Mouse (Mus musculus) bone marrow macrophage, adult 2 months (primary cell): ENCODE data around the gene Aqp3. TPM values are rescaled to one million over a fixed set of nuclear protein-coding genes. Genes with fewer than 3 reads are reported as not detected.
"Not testable (repeated sequence)": the region's sequence is repeated elsewhere in the genome, so short reads cannot be mapped to it uniquely, and the experiment has no call there.

Source experiments
- H3K27ac ChIP-seq: 2 replicates; pipeline ENCODE4 v1.5.1; 2012; ENCODE audit warnings: low read depth, low read length; ENCODE audit not compliant: insufficient read depth
- H3K4me1 ChIP-seq: 2 replicates; pipeline ENCODE4 v1.6.1; 2012; ENCODE audit warnings: low read length; ENCODE audit not compliant: control insufficient read depth, insufficient read depth
- H3K4me3 ChIP-seq: 2 replicates; pipeline ENCODE4 v1.5.1; 2012; ENCODE audit warnings: mild to moderate bottlenecking, low read length, moderate library complexity; ENCODE audit not compliant: insufficient read depth
- CTCF ChIP-seq: IDR thresholded peaks from 2 replicates; pipeline ENCODE4 v1.5.1; 2012; ENCODE audit warnings: low read depth, mild to moderate bottlenecking, low read length, moderate library complexity
- POLR2A ChIP-seq: IDR thresholded peaks from 2 replicates; pipeline ENCODE4 v1.6.1; 2012; ENCODE audit warnings: mild to moderate bottlenecking, low read depth, low read length, borderline replicate concordance
- polyA plus RNA-seq: library from polyadenylated mRNA; stranded (reverse); fragments of >200 nt; gene quantifications from 2 replicates; pipeline ENCODE4 v1.2.4, GENCODE M21; 2012; ENCODE audit not compliant: missing spikeins, insufficient read depth, insufficient read length

The Aqp3 gene
- polyA plus RNA-seq, 1 experiment = not detected

DNA sequence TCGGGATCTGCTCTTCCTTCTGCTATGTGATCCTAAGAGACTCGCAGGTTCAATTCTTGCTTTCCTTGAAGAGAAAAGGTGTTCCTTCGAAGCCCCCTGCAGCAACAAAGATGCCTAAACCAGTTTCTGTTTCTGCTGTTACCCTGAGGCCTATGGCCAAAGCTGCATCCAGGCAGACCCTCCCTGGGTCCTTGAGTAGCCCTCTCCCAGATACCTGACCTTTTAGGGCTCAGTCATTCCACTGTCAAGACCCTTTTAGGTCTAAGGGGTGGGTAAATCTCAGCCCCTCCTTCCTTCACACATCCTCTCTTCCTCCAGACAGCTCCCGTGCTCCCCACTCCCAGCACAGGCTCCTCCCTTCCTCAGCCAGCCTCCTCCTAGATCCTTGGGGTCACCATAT lies 8.8 kb downstream of the Aqp3 start:
- no peaks in the 10 kb centered on the region for H3K4me1 ChIP-seq
- no peak for TF ChIP-seq POLR2A
- TF ChIP-seq CTCF = no peak
- no peak overlapping the region for H3K27ac ChIP-seq

DNA sequence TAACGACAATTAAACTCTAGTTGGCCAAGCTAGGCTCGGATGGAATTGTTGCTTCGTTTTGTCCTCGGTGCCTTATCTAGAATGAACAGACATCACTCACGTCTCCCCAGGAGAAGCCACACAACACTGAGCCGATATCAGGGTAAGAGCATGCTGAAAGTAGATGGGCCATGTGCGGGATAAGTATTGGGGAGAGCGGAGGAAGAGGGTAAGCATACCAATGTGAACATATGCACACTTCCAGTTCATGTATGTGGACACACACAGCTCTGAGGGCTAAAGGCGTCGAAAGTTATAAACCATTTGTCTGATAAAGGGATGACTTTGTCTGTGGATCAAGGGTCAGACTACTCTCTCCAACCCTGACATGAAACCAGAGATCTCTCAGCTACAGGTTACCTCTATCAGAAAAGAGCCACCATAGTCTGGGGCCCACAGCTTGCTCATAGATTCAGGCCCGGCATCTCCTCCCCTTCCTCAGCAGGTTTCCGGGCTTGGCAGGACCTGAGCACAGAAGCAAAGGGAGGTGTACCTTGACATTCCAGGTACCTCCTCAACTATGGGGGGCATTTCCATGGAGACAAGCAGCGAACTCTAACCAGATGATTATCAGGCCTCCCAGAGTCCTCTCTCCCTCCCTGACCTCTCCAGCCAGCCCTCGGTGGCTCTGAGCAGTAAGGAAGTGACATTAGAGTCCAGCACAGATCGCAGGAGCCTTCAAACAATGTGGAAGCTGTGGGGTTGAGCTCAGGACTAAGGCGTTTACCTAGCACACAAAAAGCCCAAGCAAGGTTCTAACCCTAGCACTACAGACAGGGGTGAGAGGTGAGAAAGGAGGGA lies 10.3 kb downstream of the Aqp3 start:
- no peak overlapping the region for H3K27ac ChIP-seq
- TF ChIP-seq POLR2A = no peak
- no peak for TF ChIP-seq CTCF
- H3K4me3 ChIP-seq = no peak overlapping the region
- H3K4me1 ChIP-seq = no peaks in the 10 kb centered on the region

More for the DNA sequence above, 8.8 kb downstream of the Aqp3 start:
- no peak overlapping the region for H3K4me3 ChIP-seq

DNA sequence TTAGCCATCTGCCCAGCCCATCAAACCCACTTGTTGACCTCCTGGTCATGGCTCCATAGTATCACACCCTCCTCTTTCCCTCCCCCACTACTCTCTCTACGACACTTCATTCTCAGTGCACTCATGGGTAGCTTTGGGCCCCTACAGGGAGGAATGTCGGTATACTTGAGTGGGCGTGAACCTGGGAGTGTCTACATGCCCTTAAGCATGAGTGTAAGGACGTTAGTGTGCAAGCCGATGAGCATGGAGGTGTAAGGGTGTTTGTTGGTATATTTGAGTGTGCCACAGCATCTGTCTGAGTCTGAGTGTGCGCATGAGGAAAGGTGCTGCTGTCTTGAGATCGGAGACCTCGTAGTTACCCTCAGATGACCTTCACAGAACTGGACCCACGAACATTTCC lies 11.0 kb downstream of the Aqp3 start:
- H3K27ac ChIP-seq = no peak overlapping the region
- no peak overlapping the region for H3K4me3 ChIP-seq
- TF ChIP-seq CTCF (no peak), POLR2A (no peak)

DNA sequence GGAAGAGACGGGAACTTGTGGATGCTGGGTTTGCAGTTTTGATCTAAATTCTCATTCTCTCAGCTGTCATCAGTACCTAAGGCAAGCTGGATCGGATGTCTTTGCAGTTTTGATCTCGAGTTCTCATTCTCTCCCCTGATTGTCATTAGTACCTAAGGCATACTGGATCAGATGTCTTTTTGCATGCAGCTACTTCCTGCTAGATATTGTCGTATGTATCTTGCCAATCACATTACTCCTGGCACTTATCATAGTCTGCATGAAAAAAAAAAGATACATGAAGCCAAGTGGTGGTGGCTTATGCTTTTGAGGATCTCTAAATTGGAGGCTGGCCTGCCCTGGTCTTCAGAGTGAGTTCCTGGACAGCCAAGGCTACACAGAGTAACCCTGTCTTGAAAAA lies 13.2 kb downstream of the Aqp3 start:
- H3K4me3 ChIP-seq = no peak overlapping the region
- no peaks in the 10 kb centered on the region for H3K4me1 ChIP-seq
- TF ChIP-seq CTCF (no peak), POLR2A (no peak)
- no peak overlapping the region for H3K27ac ChIP-seq

More for the DNA sequence above, 11.0 kb downstream of the Aqp3 start:
- H3K4me1 ChIP-seq = no peaks in the 10 kb centered on the region

DNA sequence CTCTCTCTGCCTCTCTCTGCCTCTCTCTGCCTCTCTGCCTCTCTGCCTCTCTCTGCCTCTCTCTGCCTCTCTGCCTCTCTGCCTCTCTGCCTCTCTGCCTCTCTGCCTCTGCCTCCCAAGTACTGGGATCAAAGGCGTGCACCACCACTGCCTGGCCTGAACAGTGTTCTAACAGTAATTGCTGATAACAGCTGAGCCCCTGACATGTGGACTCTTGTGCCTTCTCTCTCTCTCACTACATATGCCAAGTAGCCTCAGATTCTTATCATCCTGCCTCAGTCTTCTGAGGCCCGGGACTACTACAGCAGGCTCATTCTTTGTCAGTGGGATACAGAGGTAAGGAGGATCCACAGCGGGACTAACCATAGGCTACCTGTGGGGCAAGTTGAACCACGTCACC lies 15.2 kb downstream of the Aqp3 start:
- H3K27ac ChIP-seq, H3K4me1 ChIP-seq, H3K4me3 ChIP-seq: not testable (repeated sequence)

DNA sequence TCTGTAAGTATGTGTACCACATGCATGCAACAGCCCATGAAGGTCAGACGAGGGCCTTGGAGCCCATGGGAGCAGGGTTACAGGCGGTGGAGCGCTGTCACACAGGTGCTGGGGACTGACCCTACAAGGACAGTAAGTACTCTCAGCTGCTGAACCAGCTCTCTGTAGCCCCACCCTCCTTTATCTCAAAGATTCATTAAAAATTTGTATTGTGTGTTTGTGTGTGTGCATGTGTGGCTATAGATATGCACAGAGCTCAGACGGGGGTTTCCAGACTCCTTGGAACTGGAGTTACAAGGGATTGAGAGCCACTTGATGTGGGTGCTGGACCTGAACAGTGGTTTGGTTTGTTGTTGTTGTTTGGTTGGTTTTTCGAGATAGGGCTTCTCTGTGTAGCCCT lies 16.2 kb downstream of the Aqp3 start:
- Histone ChIP-seq H3K4me3 (no peak overlapping the region), H3K4me1 (no peaks in the 10 kb centered on the region), H3K27ac (no peak overlapping the region)
- TF ChIP-seq POLR2A = no peak

DNA sequence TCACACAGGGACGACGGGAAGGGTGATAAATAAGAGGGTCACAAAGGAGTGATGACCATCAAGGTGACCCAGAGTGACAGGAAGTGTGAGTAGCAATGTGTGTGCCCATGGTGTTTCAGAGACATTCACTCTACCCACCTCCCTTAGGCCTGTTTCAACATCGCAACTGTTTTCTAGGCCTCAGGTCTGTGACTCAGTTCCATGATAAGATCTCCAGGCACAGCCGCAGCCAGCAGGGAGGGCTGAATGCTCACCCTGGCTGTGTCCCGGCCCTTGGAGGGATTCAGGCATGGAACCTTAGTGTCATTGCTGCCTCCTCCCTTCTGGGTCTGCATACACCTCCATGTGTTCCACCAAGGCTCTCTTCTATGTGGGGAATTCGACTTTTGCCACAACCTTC lies 19.3 kb downstream of the Aqp3 start:
- Histone ChIP-seq H3K4me3 (no peak overlapping the region), H3K4me1 (no peaks in the 10 kb centered on the region), H3K27ac (no peak overlapping the region)
- no peak for TF ChIP-seq POLR2A
- no peak for TF ChIP-seq CTCF

DNA sequence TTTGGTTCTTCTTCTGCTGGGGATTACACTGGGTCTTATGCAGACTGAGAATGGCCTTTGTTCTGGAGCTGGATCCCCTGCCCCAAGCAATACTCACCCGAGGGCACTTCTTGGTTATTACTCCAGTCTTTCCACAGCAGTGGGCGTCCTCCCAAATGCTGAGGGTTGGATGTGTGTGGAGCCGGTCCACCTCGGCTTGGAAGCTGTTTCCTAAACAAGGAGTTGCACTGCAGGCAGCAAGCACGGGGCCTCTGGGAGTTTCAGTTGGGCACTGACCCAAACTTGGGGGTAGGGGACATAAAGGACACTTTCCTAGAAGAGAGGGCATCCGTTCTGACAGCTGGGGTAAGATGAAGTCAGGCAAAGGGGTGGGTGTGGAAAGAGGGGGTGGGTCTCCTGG lies 23.5 kb downstream of the Aqp3 start:
- Histone ChIP-seq H3K4me3 (no peak overlapping the region), H3K4me1 (peaks cover 11% of the 10 kb centered on the region), H3K27ac (no peak overlapping the region)
- no peak for TF ChIP-seq POLR2A
- TF ChIP-seq CTCF = no peak

DNA sequence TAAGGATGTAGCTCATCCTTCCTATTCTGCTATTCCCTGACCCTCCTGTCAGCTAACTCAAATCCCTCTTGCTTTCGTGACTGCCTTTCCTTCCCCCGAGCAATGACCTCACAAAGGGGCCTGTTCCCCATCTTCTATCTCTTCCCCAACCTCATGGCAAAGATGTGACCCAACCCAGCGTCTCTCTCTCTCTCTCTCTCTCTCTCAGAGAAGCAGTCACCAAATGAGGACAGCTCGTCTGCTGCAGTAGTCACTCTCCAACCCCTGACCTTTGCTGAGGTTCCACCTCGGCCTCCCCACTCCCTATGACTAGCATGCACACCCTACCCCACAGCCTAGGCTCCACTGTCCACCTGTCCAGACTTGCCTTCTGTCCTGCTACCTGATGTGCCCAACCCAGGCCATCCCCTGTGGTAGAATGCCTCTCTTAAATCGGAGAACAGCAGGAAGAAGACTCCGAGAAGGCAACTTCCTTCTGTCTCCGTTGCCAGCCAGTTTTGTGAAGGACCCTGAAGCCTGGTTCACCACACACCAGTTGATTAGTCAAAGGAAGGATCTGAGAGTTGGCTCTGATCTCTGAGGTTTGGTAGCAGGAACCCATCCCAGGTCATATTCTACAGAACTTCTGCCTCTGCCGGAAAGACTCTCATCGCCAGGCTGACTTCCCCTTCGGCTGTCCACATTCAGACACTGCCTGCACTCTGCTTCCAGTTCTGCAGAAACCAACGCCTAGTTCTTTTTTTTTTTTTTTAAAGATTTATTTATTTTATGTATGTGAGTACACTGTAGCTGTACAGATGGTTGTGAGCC lies 24.8 kb downstream of the Aqp3 start:
- H3K4me1 ChIP-seq = peaks cover 15% of the 10 kb centered on the region
- TF ChIP-seq CTCF (no peak), POLR2A (no peak)
- peak overlapping the region; percentile 34 for H3K4me3 ChIP-seq
- H3K27ac ChIP-seq = peak overlapping the region; percentile 78

DNA sequence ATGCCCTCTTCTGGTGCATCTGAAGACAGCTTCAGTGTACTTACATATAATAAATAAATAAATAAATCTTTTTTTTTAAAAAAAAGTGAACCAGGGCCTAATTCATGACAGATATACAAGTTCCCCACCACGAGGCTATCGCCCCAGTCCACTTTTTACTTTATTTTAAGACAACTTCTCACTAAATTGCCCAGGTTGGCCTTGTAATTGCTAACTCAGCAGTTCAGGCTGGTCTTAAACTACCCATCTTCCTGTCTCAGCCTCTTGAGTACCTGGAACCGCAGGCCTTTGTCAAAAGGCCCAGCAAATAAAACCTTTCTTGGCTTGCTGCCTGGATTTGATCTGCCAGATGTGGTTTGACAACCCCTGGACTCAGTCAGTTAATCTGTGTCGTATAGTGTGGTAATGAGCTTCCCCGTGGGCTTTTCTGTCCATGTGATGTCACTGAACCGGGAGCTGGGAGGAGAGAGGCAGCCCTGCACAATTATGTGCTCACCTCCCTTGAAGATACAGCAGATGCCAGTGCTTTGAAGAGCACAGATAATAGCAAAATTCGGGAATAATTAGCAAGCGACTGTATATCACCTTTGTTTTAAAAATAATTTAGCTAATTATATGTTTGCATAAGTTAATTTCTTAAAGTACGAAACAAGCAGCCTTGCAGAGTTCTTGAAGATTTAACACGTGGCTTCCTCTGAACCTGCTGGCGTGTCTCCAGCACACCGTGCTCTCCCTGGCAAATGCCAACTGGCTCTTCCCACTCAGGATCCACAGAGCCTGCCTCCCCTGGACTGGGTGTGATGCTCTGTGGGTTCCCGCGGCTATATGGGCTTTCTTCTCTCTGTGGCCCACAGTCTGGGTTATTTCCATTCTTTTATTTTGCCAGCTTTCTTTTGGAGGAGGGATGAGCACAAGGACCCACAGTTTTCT lies 26.2 kb downstream of the Aqp3 start:
- peaks cover 15% of the 10 kb centered on the region for H3K4me1 ChIP-seq
- no peak overlapping the region for H3K4me3 ChIP-seq
- H3K27ac ChIP-seq = no peak overlapping the region
- TF ChIP-seq POLR2A = no peak
- no peak for TF ChIP-seq CTCF
